Mouse (Mus musculus): Measurements from ENCODE around the gene Wdr20rt.
"Not testable (repeated sequence)": the region's sequence is repeated elsewhere in the genome, so short reads cannot be mapped to it uniquely, and the experiment has no call there.

Gene Wdr20rt

DNA sequence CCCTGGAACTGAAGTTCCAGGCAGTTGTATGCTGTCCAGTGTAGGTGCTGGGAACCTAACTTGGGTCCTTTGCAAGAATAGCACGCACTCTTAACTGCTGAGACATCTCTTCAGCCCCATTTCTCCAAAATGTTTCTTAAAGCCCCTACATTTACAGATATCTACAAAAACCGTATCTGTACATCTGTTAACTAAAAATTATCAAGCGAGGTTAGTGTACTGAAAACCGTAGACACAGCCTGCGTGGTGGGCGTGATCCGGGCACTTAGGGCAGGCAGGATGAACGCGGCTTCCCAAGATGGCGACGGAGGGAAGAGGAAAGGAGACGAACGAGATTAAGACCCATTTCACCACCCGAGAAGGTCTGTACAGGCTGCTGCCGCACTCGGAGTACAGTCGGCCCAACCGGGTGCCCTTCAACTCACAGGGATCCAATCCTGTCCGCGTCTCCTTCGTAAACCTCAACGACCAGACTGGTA, at the start of gene Wdr20rt:
TSS of gene Wdr20rt (plus strand) at position 51 of the 479 bp plus-strand sequence.
- no peak for DNase-seq (ENCODE audit: low read depth, low spot score)

DNA sequence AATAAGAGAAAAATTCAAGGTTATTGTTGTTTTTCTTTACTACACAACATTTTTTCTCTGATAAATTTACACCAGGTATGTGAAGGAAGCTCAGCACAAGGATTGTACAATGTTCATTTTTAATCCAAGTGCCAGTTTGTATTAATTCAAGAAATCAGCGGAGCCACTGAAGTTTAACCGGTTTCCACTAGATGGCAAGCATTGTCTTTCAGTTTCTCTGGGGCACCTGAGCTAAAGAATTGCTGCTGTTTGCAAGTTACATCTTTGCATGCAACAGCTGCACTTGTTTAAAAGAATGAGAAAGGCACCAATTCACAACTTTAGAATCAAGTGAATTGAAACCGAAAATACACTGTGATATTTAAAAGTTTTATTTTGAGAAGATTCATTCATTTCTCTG, 38.0 kb upstream of the Wdr20rt start:
- DNase-seq (ENCODE audit: low read depth, low spot score) = no peak

DNA sequence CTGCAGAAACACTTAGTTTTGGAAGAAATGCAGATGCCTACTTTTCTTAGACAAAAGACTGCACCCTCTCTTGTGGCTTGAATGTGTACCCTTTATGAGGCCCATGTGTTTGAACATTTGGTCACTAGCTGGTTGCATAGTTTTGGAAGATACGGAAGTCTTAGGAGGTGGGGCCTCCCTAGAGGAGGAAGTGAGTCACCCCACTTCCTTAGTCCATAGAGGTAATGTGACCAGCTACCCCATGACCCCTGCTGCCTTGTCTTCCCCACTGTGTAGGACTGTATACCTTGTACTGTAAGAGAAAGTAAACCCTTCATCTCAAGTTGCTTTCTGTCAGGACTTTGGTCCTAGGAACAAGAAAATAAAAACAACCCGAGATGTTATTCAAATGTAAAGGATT, 36.1 kb upstream of the Wdr20rt start:
- no peak for DNase-seq (ENCODE audit: low read depth, low spot score)

GRCm38 (mm10) chr12:65194003-65194530, 31.2 kb upstream of the Wdr20rt start:
- no peak for DNase-seq (ENCODE audit: low read depth, low spot score)

- no peak for DNase-seq (ENCODE audit: low read depth, low spot score)
These were observed 23.5 kb upstream of the Wdr20rt start for GRCm38 (mm10) chr12:65201812-65202211.

- no peak for DNase-seq (ENCODE audit: low read depth, low spot score)
These were observed 18.9 kb upstream of the Wdr20rt start for GRCm38 (mm10) chr12:65206431-65206830.

DNA sequence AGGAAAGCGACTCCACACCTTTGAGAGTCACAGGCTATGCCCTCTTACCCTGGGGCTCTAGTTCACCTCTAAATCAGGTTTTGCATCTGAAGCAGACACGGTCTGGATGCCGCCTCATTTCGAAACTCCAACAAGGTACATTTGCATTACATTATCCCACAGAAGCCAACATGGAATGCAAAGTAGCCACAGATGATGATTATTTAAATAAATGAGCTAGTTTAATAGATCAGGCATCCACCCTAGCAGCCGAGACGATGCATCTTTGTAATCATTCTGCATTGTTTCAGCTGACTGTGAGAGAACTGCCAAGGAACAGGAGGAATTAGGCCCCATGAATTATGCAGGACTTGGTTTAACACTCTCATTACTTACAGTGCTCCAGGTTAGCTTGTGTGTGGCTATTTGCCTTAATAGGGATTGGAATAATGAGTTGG, 8.9 kb upstream of the Wdr20rt start:
- DNase-seq (ENCODE audit: low read depth, low spot score) = no peak

- DNase-seq (ENCODE audit: low read depth, low spot score) = no peak
These were observed 3.3 kb downstream of the Wdr20rt start for GRCm38 (mm10) chr12:65228628-65229027.

DNA sequence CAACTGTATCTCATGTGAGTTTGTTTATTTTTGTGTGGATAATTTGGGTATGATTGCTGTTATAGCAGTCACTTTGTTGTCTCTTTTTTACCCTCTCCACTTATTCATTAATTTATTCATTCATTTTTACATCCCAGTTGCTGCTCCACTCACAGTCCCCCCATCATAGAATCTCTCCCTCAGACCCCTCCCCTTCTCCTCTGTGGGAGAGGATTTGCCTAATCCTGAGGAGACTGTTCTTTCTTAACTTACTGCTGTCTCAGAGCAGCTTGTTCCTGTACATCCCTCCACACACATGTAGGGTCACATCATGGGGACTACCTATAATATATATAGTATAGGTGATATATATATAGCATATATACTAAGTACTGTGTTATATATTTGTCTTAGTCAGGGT, 3.7 kb downstream of the Wdr20rt start:
- DNase-seq (ENCODE audit: low read depth, low spot score) = no peak

DNA sequence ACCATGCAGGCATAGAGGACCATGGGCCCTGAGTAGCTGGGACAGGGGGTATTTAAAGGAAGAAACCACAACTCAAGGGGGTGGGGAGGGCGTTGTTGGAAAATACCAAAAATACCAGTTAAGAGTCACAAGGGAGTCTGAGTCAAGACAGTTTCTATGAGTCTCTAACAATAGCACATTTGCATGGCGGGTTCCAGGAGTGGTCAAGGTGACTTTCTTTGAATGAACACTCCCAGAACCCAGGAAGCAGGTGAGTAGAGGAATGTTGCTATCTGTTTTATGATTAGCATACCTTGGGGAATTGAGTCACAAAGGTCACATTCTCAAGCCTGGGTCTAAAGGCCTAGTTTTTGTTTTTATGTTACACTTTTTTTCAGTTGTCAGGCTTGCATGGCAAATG, 7.5 kb downstream of the Wdr20rt start:
- not testable (repeated sequence) for DNase-seq (ENCODE audit: low read depth, low spot score)

GRCm38 (mm10) chr12:65250116-65250738, 24.9 kb downstream of the Wdr20rt start:
- no peak for DNase-seq (ENCODE audit: low read depth, low spot score)

- no peak for DNase-seq (ENCODE audit: low read depth, low spot score)
These were observed 31.6 kb downstream of the Wdr20rt start for GRCm38 (mm10) chr12:65256887-65257286.

DNA sequence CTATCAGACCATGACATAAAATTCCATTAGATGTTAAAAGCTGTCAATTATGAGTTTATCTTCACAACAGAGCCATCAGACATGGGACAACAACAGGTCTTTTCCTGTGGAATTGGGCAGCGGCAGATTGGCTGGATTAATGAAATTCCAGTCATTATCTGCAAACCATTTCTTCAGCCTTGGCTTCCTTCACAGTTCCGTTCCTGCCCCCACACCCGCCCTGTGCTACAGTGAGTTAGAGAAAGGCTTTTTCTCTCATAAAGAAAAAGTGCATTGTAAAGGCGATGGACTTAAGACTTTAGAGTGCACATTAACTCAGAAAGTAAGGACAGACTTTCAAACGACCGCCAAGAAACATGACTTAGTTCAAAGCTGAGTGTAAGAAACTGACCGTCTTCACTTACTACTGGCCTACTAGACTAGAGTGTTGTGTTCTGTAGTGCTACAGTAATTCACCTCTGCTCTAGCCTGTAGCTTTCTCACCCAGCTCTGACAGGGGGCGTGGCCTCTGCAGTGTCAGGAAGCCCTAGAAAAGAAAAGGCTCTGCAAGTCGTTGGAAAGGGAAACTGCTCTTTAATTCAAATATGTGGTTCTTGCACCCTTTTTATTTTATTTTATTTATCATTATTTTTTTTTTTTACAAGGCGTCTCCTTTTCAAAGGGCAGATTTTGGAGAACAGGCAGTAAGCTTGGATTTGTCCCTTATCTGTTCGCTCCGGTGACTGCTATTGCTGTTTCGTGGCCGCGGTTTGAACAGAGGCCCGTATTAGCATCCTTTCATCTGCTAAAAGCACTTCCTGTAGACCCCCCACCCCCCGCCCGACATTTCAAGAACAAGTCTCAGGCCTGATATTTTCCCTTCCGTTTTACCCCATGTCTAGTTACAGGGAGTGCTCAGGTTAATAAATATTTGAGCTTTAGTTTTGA, 33.2 kb downstream of the Wdr20rt start:
- peak; percentile 38 for DNase-seq (ENCODE audit: low read depth, low spot score)

- no peak for DNase-seq (ENCODE audit: low read depth, low spot score)
These were observed 34.1 kb downstream of the Wdr20rt start for GRCm38 (mm10) chr12:65259139-65260111.

DNA sequence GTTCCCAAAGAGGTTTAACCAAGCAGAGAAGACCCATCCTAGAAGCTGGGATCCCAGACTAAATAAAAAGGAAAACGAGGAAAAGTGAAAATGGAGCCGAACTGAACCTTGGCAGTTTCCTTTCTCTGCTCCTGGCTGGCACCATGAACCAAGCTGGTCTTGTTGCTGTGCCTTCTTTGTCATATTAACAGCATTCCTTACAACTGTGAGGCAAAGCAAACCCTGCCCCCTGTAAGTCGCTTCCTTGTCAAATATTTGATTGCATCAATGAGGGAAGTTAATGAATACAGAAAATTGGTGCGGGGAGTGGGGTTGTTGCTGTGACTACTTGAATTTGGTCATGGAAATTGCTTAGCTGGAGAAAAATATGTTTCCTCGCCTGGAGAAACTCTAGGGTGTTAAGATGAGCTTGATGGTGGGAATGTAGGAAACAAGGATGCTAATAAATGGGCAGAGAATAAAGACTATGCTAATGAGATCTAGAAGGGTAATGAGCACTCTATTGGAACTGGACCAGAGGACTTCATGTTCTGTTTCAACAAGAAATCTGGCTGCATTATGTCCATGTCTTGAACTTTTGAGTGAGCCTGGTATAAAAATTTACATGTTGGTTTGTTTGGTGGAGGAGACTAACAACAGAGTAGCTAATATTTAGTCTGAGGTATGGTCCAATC, 43.1 kb downstream of the Wdr20rt start:
- no peak for DNase-seq (ENCODE audit: low read depth, low spot score)

DNA sequence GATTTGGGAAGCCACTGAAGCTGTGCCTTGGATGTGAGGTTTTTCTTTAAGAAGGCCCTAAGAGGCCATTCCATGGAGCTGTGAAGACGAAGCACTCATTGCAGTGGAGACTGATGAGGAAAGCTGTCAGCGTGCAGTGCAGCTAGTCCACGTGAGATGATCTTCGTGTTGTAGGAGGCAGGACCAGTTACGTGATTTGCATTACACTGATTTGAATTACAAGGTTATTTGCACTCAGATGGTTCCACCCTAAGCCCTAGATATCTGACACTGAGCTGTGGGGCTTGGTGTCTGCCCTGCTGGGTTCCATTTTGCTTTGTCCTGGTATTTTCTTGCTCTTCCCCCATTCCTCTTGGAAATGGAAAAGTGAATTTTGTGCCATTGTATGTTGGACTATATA, 44.1 kb downstream of the Wdr20rt start:
- no peak for DNase-seq (ENCODE audit: low read depth, low spot score)

GRCm38 (mm10) chr12:65273807-65274206, 48.5 kb downstream of the Wdr20rt start:
- DNase-seq (ENCODE audit: low read depth, low spot score) = no peak

All from CD4-positive helper T cell, adult 2 months (primary cell).